Mouse (Mus musculus) bone marrow macrophage, adult 2 months (primary cell): Measurements from ENCODE around the gene Gm20388.
"Not testable (repeated sequence)": the region's sequence is repeated elsewhere in the genome, so short reads cannot be mapped to it uniquely, and the experiment has no call there.

Experiments
- CTCF ChIP-seq: IDR thresholded peaks from 2 replicates; pipeline ENCODE4 v1.5.1; 2012; ENCODE audit warnings: low read depth, mild to moderate bottlenecking, low read length, moderate library complexity
- POLR2A ChIP-seq: IDR thresholded peaks from 2 replicates; pipeline ENCODE4 v1.6.1; 2012; ENCODE audit warnings: mild to moderate bottlenecking, low read depth, low read length, borderline replicate concordance

- TF ChIP-seq POLR2A, CTCF: not testable (repeated sequence)
These were observed 3690.8 kb downstream of the Gm20388 start for GRCm38 (mm10) chr8:123601457-123601856.
